In the genomic region with DNA sequence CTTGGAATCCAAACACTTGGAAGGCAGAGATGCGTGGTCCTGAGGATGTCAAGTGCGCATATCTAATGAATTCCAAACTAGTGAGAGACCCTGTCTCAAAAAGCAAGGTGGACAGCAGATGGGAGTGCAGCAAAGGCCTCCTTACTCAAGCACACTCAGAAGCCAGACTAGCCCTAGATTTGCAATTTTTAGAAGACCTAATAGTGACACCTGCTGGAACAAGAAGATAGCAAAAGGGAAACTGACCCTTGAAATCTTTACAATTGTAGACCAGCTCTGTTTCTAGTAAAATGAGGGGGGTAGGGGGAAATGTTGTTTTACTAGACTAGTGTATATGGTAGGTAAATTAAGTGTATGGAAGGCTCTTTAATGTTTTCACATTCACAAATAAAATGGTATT, we compare ENCODE assay signal across 9 mouse cellular contexts. TPM values are rescaled to one million over a fixed set of nuclear protein-coding genes. Genes with fewer than 3 reads are reported as not detected.
DNase-seq lines count a peak whose midpoint lies in the region; ATAC-seq and TF ChIP-seq lines count a peak whose summit lies in the region.
"Had no signal": no experiment of that assay in that cellular context is flagged by ENCODE, and none has a peak within 500 bp of the region (broad histone marks: within the 10 kb centered on the region; RNA-seq: fewer than 3 reads in every experiment).

No protein-coding gene starts in this region.

- H3K4me2 ChIP-seq in heart, postnatal 0 days (ENCODE audit: low read depth, low read length): no peak overlapping the region
- H3K4me2 ChIP-seq: limb, embryonic 15.5 days had no signal

- TF ChIP-seq CTCF in heart, postnatal 0 days (IDR thresholded peaks at IDR 0.05; ENCODE audit: low read depth): peak; percentile 60

- H3K36me3 ChIP-seq in heart, postnatal 0 days (replicated peaks; ENCODE audit: control insufficient read depth, insufficient read depth, low read length): no peaks in the 10 kb centered on the region
- H3K36me3 ChIP-seq: limb, embryonic 15.5 days had no signal

- DNase-seq in heart, postnatal 0 days (ENCODE audit: low spot score): no peak
- no peak for DNase-seq in heart, postnatal 36 days
- peak; percentile 8 for DNase-seq in thymus, postnatal 0 days (ENCODE audit: low spot score)
- DNase-seq in thymus, postnatal 25 days: no peak
- no peak for DNase-seq in left cerebral cortex, postnatal 10 days (ENCODE audit: extremely low spot score in 1 of 2, low spot score in 2 of 2)

- no peak overlapping the region for H3K27ac ChIP-seq in heart, postnatal 0 days (ENCODE audit: low read depth)
- H3K27ac ChIP-seq: limb, embryonic 15.5 days had no signal

- no peak overlapping the region for H3K9ac ChIP-seq in heart, postnatal 0 days (replicated peaks; ENCODE audit: low read depth, low read length)
- H3K9ac ChIP-seq: limb, embryonic 15.5 days had no signal

- H3K27me3 ChIP-seq in heart, postnatal 0 days (ENCODE audit: control insufficient read depth, insufficient read depth, low read length): no peaks in the 10 kb centered on the region
- H3K27me3 ChIP-seq: limb, embryonic 15.5 days had no signal

- intact Hi-C loops in heart, postnatal 36 days (cut with DNase I): loop anchor here (1.0 to 5.0 kb wide), 2 partner anchors 68 to 265 kb away; no protein-coding TSS in a partner anchor
- intact Hi-C loops in left cerebral cortex, postnatal 10 days (cut with DNase I): no loop called here

- no peak for ATAC-seq in heart, postnatal 0 days (ENCODE audit: insufficient read depth, low read depth)
- peak; percentile 48 for ATAC-seq in granulocyte monocyte progenitor cell, adult 5-6 weeks (replicated peaks; ENCODE audit: poor library complexity, severe bottlenecking)
- ATAC-seq in inflammation-experienced regulatory T-cells, adult 6 months: no peak
- ATAC-seq in cerebellum, adult (ENCODE audit: insufficient number of reproducible peaks, low FRiP score, low TSS enrichment): no peak

- no peak overlapping the region for H3K4me3 ChIP-seq in heart, postnatal 0 days (ENCODE audit: low read depth, low read length)
- H3K4me3 ChIP-seq: limb, embryonic 15.5 days had no signal

- H3K4me1 ChIP-seq in heart, postnatal 0 days (ENCODE audit: control insufficient read depth, insufficient read depth): no peaks in the 10 kb centered on the region

- no peak for TF ChIP-seq EP300 in heart, postnatal 0 days (IDR thresholded peaks at IDR 0.05; ENCODE audit: low read depth)

- no peaks in the 10 kb centered on the region for H3K9me3 ChIP-seq in heart, postnatal 0 days (replicated peaks; ENCODE audit: control insufficient read depth, low read length)
- H3K9me3 ChIP-seq: limb, embryonic 15.5 days had no signal

- 55% methylated on average over 2 of the region's 2 CpGs for WGBS in heart, postnatal 0 days

RNA-seq across cellular contexts. Expression of a gene that starts 8.5 kb away (rescaled TPM):
- 26.6 and 30.6 TPM in 2 replicates for total RNA-seq in heart, postnatal 0 days (2014; rRNA removed; ENCODE audit: low replicate concordance)
- 37.4 and 42.4 TPM in 2 replicates for polyA plus RNA-seq in heart, postnatal 0 days (2015; fragmentation: Nextera tagmentation; extraction: Ambion mirVana)
- total RNA-seq in heart, postnatal 36 days (2021): 10 to 100 TPM; 20.9 to 26.6 TPM
- 40.4 and 59.7 TPM in 2 replicates for polyA plus RNA-seq in thymus, postnatal 0 days (2015; fragmentation: Nextera tagmentation; extraction: Ambion mirVana)
- total RNA-seq in granulocyte monocyte progenitor cell, adult 5-6 weeks (2014; fragmentation: Nextera tagmentation): 30.4 and 51.4 TPM in 2 replicates
- total RNA-seq in granulocyte monocyte progenitor cell, adult 5-6 weeks (2017): 35.9 and 36.1 TPM in 2 replicates
- polyA plus RNA-seq in inflammation-experienced regulatory T-cells, adult 6 months (2017; shearing (Covaris generic)): 100 to 1,000 TPM in 2 of 3 experiments, 10 to 100 TPM in 1; 79.6 to 135 (median 109) TPM
- 10 to 100 TPM; 43.6 to 51.7 TPM for total RNA-seq in left cerebral cortex, postnatal 10 days (2021)

RNA-seq across cellular contexts. Expression of a gene that starts 36.3 kb away (rescaled TPM):
- 0.12 TPM in 1 of 2 replicates, not detected in the other for total RNA-seq in heart, postnatal 0 days (2014; rRNA removed; ENCODE audit: low replicate concordance)
- polyA plus RNA-seq in heart, postnatal 0 days (2015; fragmentation: Nextera tagmentation; extraction: Ambion mirVana): 0.05 and 0.18 TPM in 2 replicates
- total RNA-seq in heart, postnatal 36 days (2021): under 1 TPM; 0.24 to 0.28 TPM
- not detected in 2 replicates for polyA plus RNA-seq in thymus, postnatal 0 days (2015; fragmentation: Nextera tagmentation; extraction: Ambion mirVana)
- not detected in 2 replicates for total RNA-seq in granulocyte monocyte progenitor cell, adult 5-6 weeks (2014; fragmentation: Nextera tagmentation)
- not detected in 2 replicates for total RNA-seq in granulocyte monocyte progenitor cell, adult 5-6 weeks (2017)
- polyA plus RNA-seq in inflammation-experienced regulatory T-cells, adult 6 months (2017; shearing (Covaris generic)): not detected
- total RNA-seq in left cerebral cortex, postnatal 10 days (2021): under 1 TPM in 1 of 2 experiments, not detected in 1; 0.26 TPM
